ENCODE assay signal across 25 mouse cellular contexts in genomic region chr16:19241539-19242025, GRCm38 (mm10).
DNase-seq lines count a peak whose midpoint lies in the region; ATAC-seq and TF ChIP-seq lines count a peak whose summit lies in the region.
"Had no signal": no experiment of that assay in that cellular context is flagged by ENCODE, and none has a peak within 500 bp of the region (broad histone marks: within the 10 kb centered on the region; RNA-seq: fewer than 3 reads in every experiment).

No protein-coding gene starts in this region.

- peak; percentile 92 for TF ChIP-seq EP300 in CH12.LX (IDR thresholded peaks at IDR 0.05; ENCODE audit: low read length)

- peak overlapping the region; percentile 81 for H3K9ac ChIP-seq in CH12.LX (ENCODE audit: insufficient read depth, low read depth)
- H3K9ac ChIP-seq in heart, embryonic 12.5 days: no peak overlapping the region
- H3K9ac ChIP-seq: forebrain, embryonic 13.5 days; hindbrain, embryonic 13.5 days had no signal

- TF ChIP-seq POLR2A in spleen, adult 2 months (IDR thresholded peaks at IDR 0.05; ENCODE audit: low read depth, low read length): peak; percentile 82
- peak; percentile 51; the same call in 1 of the 2 replicates for TF ChIP-seq POLR2A in CH12.LX (IDR thresholded peaks at IDR 0.05; ENCODE audit: low read depth, low read length)

- peak overlapping the region; percentile 50 for H3K4me3 ChIP-seq in spleen, adult 2 months (ENCODE audit: extremely low read depth, insufficient read depth, insufficient read length)
- H3K4me3 ChIP-seq in CH12.LX (replicated peaks in 1 of 3; ENCODE audit: low read depth in 2 of 3, low read length in 2 of 3, poor library complexity in 1 of 3): peak overlapping the region; percentile 19 to 50 (median 49)
- H3K4me3 ChIP-seq in heart, embryonic 12.5 days: no peak overlapping the region
- H3K4me3 ChIP-seq: forebrain, embryonic 10.5 days; forebrain, embryonic 13.5 days; heart, adult 2 months; heart, embryonic 10.5 days; hindbrain, embryonic 10.5 days; hindbrain, embryonic 13.5 days had no signal

- H3K4me2 ChIP-seq in CH12.LX (ENCODE audit: insufficient read depth, low read depth, poor library complexity, severe bottlenecking): peak overlapping the region; percentile 93
- H3K4me2 ChIP-seq in heart, embryonic 12.5 days: no peak overlapping the region
- H3K4me2 ChIP-seq: forebrain, embryonic 13.5 days; hindbrain, embryonic 13.5 days had no signal

- TF ChIP-seq RAD21 in CH12.LX (IDR thresholded peaks at IDR 0.05; ENCODE audit: low read depth, low read length): no peak

- peak overlapping the region; percentile 94 for H3K27ac ChIP-seq in spleen, adult 2 months (ENCODE audit: insufficient read depth, low read length)
- H3K27ac ChIP-seq in CH12.LX (ENCODE audit: insufficient read depth, low read depth): peak overlapping the region; percentile 99
- H3K27ac ChIP-seq in heart, embryonic 12.5 days (ENCODE audit: poor library complexity, severe bottlenecking): no peak overlapping the region
- H3K27ac ChIP-seq: forebrain, embryonic 10.5 days; forebrain, embryonic 13.5 days; heart, adult 2 months; heart, embryonic 10.5 days; hindbrain, embryonic 10.5 days; hindbrain, embryonic 13.5 days had no signal

- in situ Hi-C loops in CH12.LX (cut with MboI; ENCODE audit: low pct_ligation_motif_present, low pct_unique_long_range_greater_than_20kb, low sequenced_read_pairs): loop anchor here (5.0 kb wide), 1 partner anchor 44 kb away; no protein-coding TSS in a partner anchor

- no peaks in the 10 kb centered on the region for H3K27me3 ChIP-seq in spleen, adult 2 months (ENCODE audit: control insufficient read depth, insufficient read depth, low read length)
- no peaks in the 10 kb centered on the region for H3K27me3 ChIP-seq in CH12.LX (replicated peaks)
- H3K27me3 ChIP-seq in heart, embryonic 12.5 days (replicated peaks): no peaks in the 10 kb centered on the region
- H3K27me3 ChIP-seq: forebrain, embryonic 13.5 days; hindbrain, embryonic 13.5 days had no signal

- 0 out of 2 replicates have a peak, but pooled peaks cover 3% of the 10 kb centered on the region for H3K36me3 ChIP-seq in spleen, adult 2 months (ENCODE audit: control insufficient read depth, insufficient read depth, low read length)
- peaks cover 6 to 14% of the 10 kb centered on the region in 2 experiments for H3K36me3 ChIP-seq in CH12.LX (replicated peaks in 1 of 2; ENCODE audit: control insufficient read depth in 1 of 2, insufficient read depth in 1 of 2, low read length in 1 of 2)
- no peaks in the 10 kb centered on the region for H3K36me3 ChIP-seq in heart, embryonic 12.5 days
- H3K36me3 ChIP-seq: forebrain, embryonic 10.5 days; heart, embryonic 10.5 days; hindbrain, embryonic 10.5 days; hindbrain, embryonic 13.5 days had no signal

- H3K4me1 ChIP-seq in spleen, adult 2 months (ENCODE audit: control insufficient read depth, insufficient read depth, insufficient read length): peaks cover 7% of the 10 kb centered on the region
- peaks cover 17 to 64% of the 10 kb centered on the region in 2 experiments for H3K4me1 ChIP-seq in CH12.LX (ENCODE audit: control insufficient read depth in 1 of 2, insufficient read depth in 2 of 2)
- no peaks in the 10 kb centered on the region for H3K4me1 ChIP-seq in heart, embryonic 12.5 days (replicated peaks)
- H3K4me1 ChIP-seq: forebrain, embryonic 10.5 days; forebrain, embryonic 13.5 days; heart, embryonic 10.5 days; hindbrain, embryonic 10.5 days; hindbrain, embryonic 13.5 days had no signal

- peaks cover 13% of the 10 kb centered on the region for H3K9me3 ChIP-seq in CH12.LX (replicated peaks; ENCODE audit: low read length)
- peaks cover 8% of the 10 kb centered on the region; the same call in 1 of the 2 replicates for H3K9me3 ChIP-seq in heart, embryonic 12.5 days (replicated peaks)
- H3K9me3 ChIP-seq: forebrain, embryonic 13.5 days; heart, embryonic 10.5 days; hindbrain, embryonic 13.5 days had no signal

- no peak for TF ChIP-seq CTCF in spleen, adult 2 months (IDR thresholded peaks at IDR 0.05; ENCODE audit: extremely low read depth, insufficient read depth, insufficient read length, insufficient replicate concordance)
- TF ChIP-seq CTCF in CH12.LX (conservative IDR thresholded peaks at IDR 0.05 in 1 of 2, IDR thresholded peaks at IDR 0.05 in 1 of 2; ENCODE audit: low read depth in 2 of 2, low read length in 2 of 2): no peak

- dilution Hi-C loops in CH12.LX (cut with MboI; ENCODE audit: extremely low pct_ligation_motif_present, extremely low pct_unique_long_range_greater_than_20kb, low sequenced_read_pairs): no loop called here

- DNase-seq in spleen, adult 2 months (ENCODE audit: low read depth in 1 of 2, low spot score in 2 of 2): no peak
- DNase-seq in spleen, postnatal 4 days (ENCODE audit: low spot score in 2 of 2): no peak
- DNase-seq in CH12.LX (ENCODE audit: extremely low read depth): peak; percentile 93
- DNase-seq in skeletal muscle tissue, adult 2 months (ENCODE audit: low read depth, low spot score): peak; percentile 19
- DNase-seq in ovary, adult 18-20 months (ENCODE audit: low spot score): no peak
- DNase-seq in neural tube, embryonic 10.5 days (ENCODE audit: extremely low spot score, low spot score): no peak
- DNase-seq: adrenal gland, adult 8-10 months; adrenal gland, postnatal 25 days; cerebellum, adult 18-20 months; cerebellum, adult 9-10 months; cerebellum, postnatal 14 days; gastrocnemius, postnatal 10 days; gastrocnemius, postnatal 36 days; heart, adult 2 months; heart, postnatal 36 days had no signal

- 0 out of 2 replicates have a peak, but pooled peaks cover 1% of the 10 kb centered on the region for H3K79me2 ChIP-seq in CH12.LX (replicated peaks; ENCODE audit: control insufficient read depth, extremely low read depth, insufficient read depth, poor library complexity, severe bottlenecking)

- no peak for ATAC-seq in heart, embryonic 12.5 days (ENCODE audit: insufficient number of reproducible peaks, low FRiP score)
- ATAC-seq: activated CD4-positive, CD25-positive, alpha-beta regulatory T cell, adult 4 months; CD4-positive, CD25-positive, alpha-beta regulatory T cell, adult 4 months; forebrain, embryonic 13.5 days; forebrain, embryonic 16.5 days; hindbrain, embryonic 16.5 days had no signal

TF ChIP-seq in CH12.LX, 34 proteins besides CTCF, POLR2A, EP300 and RAD21:
- TF ChIP-seq POLR2AphosphoS2 (IDR thresholded peaks at IDR 0.05; ENCODE audit: low read depth, low read length) (peak; percentile 72; the same call in 1 of the 2 replicates), MAZ (IDR thresholded peaks at IDR 0.05; ENCODE audit: low read depth, low read length) (no peak), MYC (IDR thresholded peaks at IDR 0.05; ENCODE audit: low read depth, low read length) (peak; percentile 70; the same call in 1 of the 2 replicates), ETS1 (conservative IDR thresholded peaks at IDR 0.05; ENCODE audit: low read depth, low read length) (peak; percentile 94), KAT2A (IDR thresholded peaks at IDR 0.05; ENCODE audit: insufficient replicate concordance, low read length) (peak; percentile 51; the same call in 1 of the 2 replicates), ZMIZ1 (IDR thresholded peaks at IDR 0.05; ENCODE audit: low read depth, low read length) (peak; percentile 98), NRF1 (IDR thresholded peaks at IDR 0.05; ENCODE audit: low read depth, low read length) (0 out of 2 replicates have a peak, but pooled peaks have one; percentile 33), TCF12 (IDR thresholded peaks at IDR 0.05; ENCODE audit: low read depth, low read length) (peak; percentile 94), E2F4 (IDR thresholded peaks at IDR 0.05; ENCODE audit: insufficient replicate concordance, low read depth, low read length) (no peak), TBP (conservative IDR thresholded peaks at IDR 0.05; ENCODE audit: low read depth, low read length) (peak; percentile 97), MAFK (IDR thresholded peaks at IDR 0.05; ENCODE audit: insufficient replicate concordance, low read length) (0 out of 2 replicates have a peak, but pooled peaks have one; percentile 49), MEF2A (IDR thresholded peaks at IDR 0.05; ENCODE audit: borderline replicate concordance, low read depth, low read length) (peak; percentile 99), GABPA (IDR thresholded peaks at IDR 0.05; ENCODE audit: insufficient replicate concordance, low read depth, low read length) (no peak), BHLHE40 (IDR thresholded peaks at IDR 0.05; ENCODE audit: low read depth, low read length) (peak; percentile 34), CHD2 (IDR thresholded peaks at IDR 0.05; ENCODE audit: low read length) (no peak), IRF4 (IDR thresholded peaks at IDR 0.05; ENCODE audit: low read depth, low read length) (peak; percentile 83), MAX (IDR thresholded peaks at IDR 0.05; ENCODE audit: low read length) (peak; percentile 64; the same call in 1 of the 2 replicates), CHD1 (IDR thresholded peaks at IDR 0.05; ENCODE audit: low read depth, low read length) (0 out of 2 replicates have a peak, but pooled peaks have one; percentile 63), PAX5 (IDR thresholded peaks at IDR 0.05; ENCODE audit: low read length) (no peak)

Comparison
In these comparisons a context has a peak if more than half of its experiments do, and no peak if none do; other contexts are left out.
1. DNase-seq: peak in CH12.LX (single experiment) and skeletal muscle tissue, adult 2 months (single experiment); none in spleen, adult 2 months (0 of 2), spleen, postnatal 4 days (0 of 2), ovary, adult 18-20 months (single experiment) and neural tube, embryonic 10.5 days (single experiment).